Mouse (Mus musculus): Measurements from ENCODE around the gene Hist1h2be. TPM values are rescaled to one million over a fixed set of nuclear protein-coding genes. Genes with fewer than 3 reads are reported as not detected.

Gene Hist1h2be
- polyA plus RNA-seq (2017; shearing (Covaris generic)) = 1.4 TPM

DNA sequence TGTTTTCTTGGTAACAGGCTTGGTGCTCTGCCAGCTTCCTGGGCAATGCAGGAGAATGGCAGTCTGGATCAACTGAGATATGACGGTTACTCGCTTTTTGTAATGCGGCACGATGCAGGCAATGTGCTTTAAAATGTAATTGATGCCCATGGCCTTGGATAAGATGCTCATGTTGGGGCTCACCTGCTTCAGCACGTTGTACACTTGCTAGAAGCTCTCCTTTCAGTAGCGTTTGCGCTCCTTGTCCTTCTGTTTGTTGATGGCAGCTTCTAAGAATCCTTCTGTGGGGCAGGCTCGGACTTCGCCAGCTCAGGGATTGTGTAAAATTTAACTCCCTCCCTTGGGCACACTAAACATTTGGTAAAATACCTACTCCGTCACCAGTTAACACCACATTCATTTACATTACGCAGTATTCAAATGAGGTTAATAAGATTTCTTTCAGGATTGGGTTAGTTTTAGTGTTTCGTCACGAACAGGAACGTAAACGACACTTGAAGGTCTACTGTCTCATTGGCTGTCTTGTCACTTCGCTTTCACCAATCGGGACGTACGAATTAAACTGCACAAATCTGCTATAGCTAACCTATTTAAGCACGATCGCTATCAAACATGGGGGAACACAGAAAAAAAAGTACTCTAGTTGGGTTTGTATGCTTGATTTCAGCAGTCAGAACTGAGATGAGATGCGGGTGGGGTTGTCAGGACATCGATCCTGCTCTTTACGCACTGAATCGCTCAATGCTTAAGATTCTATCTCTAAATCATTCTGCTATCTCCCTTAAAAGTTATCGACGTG, at the start of gene Hist1h2be:
Gene Hist1h2be (minus strand): TSS at position 392 of the 799 bp plus-strand sequence.

DNA sequence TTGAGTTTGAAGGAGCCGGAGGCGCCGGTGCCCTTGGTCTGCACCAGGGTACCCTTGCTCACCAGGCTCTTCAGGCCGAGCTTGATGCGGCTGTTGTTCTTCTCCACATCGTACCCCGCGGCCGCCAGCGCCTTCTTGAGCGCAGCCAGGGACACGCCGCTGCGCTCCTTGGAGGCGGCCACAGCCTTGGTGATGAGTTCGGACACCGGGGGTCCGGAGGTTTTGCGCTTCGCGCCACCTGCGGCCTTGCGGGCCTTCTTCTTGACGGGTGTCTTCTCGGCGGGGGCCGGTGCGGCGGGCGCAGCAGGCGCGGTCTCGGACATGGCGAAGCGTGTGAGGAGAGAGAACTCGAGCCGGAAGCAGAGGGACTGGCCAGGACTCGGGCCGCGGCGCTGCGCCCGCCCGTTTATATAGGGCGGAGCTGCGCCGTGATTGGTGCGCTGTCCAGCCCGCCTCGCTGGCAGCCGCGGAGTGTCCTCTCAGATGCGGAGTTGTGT, 1.3 kb upstream of the Hist1h2be start, which contains the start of gene Hist1h1e:
Gene Hist1h1e (minus strand): TSS at position 384 of the 497 bp plus-strand sequence.

DNA sequence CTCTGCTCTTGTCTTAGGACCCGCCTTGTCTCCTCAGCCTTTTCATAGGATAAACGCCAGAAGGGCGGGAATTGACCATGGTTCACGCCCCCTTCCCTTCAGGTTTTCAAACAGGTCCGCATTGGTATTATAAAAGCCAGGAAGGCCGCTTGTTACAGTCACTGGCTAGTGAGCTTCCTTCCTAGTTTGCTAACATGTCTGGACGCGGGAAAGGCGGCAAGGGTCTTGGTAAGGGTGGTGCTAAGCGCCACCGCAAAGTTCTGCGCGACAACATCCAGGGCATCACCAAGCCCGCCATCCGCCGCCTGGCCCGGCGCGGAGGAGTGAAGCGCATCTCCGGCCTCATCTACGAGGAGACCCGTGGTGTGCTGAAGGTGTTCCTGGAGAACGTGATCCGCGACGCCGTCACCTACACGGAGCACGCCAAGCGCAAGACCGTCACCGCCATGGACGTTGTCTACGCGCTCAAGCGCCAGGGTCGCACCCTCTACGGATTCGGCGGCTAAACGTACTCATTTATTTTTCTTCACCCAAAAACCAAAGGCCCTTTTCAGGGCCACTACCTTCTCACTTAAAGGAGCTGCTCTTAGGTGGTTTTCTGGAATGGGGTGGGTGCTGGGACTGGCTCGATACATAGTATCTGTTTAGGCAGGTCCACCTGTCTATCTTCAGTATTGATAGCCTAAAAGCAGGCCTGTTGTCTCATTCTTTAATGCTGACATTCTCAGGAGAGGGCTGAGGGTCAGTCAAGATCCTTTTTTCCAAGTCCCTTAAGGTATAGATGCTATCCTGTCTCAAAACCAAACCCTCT, 39.3 kb downstream of the Hist1h2be start, which contains the start of gene Hist1h4d:
Gene Hist1h4d (plus strand): TSS at position 191 of the 811 bp plus-strand sequence.

DNA sequence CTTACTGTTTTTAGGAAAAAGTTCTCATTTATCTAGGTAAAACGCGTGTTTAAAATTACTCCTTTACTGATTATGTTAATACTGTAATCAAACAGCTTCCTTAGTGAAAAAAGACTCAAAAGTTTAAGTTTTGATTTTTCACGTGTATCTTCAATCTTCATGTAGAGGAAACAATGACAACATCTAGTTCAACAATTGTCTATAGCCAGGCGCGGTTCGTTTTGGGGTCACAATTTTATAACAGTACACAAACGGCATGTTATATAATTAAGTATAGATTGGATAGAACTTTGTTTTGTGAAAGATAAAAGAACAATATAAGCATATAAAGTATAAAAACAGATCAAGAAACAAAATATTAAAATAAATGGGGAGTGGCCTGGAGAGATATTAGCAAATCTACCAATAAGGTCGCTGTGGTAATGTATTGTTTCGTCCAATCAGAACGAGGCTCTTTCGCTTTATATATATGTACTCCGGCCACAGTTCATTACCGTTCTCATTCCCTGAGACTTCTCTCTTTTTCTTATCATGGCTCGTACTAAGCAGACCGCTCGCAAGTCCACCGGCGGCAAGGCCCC, 45.6 kb downstream of the Hist1h2be start, which contains the start of gene Hist1h3d:
Gene Hist1h3d (plus strand): TSS at position 493 of the 581 bp plus-strand sequence.

DNA sequence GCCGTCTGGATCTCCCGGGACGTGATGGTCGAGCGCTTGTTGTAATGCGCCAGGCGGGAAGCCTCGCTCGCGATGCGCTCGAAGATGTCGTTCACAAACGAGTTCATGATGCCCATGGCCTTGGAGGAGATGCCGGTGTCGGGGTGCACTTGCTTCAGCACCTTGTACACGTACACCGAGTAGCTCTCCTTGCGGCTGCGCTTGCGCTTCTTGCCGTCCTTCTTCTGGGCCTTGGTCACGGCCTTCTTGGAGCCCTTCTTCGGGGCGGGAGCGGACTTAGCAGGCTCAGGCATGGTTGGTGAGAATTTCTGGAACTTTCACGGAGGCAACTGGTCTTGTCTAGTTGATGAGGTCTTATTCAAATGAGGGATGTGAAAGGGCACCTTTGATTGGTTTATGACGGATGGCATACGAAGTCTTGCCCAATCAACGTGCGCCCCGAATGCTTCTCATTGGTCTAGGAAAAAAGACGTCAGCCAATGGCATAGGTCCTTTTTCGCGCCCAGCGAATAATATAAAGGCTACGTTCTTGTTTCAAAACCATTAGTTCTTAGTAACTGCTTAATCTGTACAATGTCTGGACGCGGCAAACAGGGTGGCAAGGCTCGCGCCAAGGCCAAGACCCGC, 46.9 kb downstream of the Hist1h2be start, which contains the start of the genes Hist1h2bf and Hist1h2ad:
Gene Hist1h2bf (minus strand): TSS at position 299 of the 627 bp plus-strand sequence.
Gene Hist1h2ad (plus strand): TSS at position 484 of the 627 bp plus-strand sequence.

DNA sequence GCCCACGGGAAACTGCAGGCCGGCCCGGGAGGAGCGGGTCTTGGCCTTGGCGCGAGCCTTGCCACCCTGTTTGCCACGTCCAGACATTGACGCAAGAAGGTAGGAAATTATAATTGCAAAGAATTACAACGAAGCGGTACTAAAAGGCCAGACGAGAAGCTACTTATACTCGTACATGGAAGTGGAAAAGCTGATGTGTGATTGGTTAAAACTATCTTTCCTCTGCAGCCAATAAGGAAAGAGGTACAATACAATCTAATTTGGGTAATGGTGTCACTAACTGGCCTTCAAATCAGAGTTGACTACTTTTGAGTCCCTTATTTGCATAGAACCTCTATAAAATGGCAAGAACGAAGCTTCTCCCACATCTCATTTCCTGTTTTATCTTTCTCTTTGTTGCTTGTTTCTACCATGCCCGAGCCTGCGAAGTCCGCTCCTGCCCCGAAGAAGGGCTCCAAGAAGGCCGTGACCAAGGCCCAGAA, 49.9 kb downstream of the Hist1h2be start, which contains the start of the genes Hist1h2ae and Hist1h2bg:
Gene Hist1h2ae (minus strand): TSS at position 199 of the 482 bp plus-strand sequence.
Gene Hist1h2bg (plus strand): TSS at position 375 of the 482 bp plus-strand sequence.

DNA sequence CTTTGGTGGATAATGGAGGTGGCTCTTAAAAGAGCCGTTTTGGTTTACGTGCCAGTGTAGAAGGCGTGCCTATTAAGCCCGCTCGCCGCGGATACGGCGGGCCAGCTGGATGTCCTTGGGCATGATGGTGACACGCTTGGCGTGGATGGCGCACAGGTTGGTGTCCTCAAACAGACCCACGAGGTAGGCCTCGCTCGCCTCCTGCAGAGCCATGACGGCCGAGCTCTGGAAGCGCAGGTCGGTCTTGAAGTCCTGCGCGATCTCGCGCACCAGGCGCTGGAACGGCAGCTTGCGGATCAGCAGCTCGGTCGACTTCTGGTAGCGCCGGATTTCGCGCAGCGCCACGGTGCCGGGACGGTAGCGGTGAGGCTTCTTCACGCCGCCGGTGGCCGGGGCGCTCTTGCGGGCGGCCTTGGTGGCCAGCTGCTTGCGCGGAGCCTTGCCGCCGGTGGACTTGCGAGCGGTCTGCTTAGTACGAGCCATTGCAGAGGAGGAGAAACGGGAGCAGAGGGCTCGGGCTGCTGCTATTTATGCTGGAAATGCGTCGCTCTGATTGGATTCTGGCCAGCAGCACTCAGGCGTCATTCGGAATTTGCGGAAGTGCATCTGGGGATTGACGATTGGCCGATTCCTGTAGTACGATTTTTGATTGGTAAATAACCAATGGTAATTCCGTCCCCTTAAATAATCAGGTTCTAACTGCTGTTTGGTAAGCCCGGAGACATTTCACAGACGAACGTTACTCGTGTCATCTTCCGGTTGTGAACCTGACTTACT, 58.9 kb downstream of the Hist1h2be start, which contains the start of gene Hist1h3e:
Gene Hist1h3e (minus strand): TSS at position 487 of the 777 bp plus-strand sequence.

DNA sequence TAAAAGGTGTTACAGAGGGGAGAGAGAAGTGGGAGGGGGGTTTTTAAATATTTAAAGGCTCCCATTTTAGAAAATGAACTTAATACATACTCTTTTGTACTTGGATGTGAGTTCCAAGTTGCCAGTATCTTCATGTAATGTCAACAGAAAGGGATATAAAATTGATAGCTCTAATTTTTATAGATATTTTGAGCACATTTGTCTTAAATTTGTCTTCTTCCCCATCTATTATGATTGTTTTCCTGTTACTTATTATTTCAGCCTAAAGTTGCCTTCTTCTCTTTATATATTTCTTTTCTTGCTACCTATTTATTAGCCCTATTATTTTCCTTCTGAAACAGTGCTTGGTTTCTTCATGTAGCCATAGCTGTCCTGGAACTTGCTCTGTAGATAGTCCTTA, 68.0 kb downstream of the Hist1h2be start, which contains the start of gene Hist1h1d:
Gene Hist1h1d (plus strand): TSS at position 301 of the 400 bp plus-strand sequence.

DNA sequence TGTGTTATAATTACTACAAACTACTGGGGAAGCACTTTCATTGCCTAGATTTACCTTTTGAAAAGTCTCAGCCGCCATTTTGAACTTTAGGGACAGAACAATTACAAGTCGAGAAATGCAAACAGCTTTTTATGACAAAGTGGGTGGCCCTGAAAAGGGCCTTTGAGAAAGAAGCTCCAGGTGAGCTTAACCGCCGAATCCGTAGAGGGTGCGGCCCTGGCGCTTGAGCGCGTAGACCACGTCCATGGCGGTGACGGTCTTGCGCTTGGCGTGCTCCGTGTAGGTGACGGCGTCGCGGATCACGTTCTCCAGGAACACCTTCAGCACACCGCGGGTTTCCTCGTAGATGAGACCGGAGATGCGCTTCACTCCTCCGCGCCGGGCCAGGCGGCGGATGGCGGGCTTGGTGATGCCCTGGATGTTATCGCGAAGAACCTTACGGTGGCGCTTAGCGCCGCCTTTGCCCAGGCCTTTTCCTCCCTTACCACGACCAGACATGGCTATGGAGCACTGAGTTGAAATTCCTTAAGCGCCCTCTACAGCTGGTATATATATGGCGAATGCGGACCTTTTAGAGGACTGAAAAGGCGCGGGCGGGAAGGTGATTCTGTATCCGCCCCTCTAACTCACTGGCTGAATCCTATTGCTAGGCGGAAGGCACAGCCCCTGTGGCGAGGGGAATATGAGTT, 69.6 kb downstream of the Hist1h2be start, which contains the start of gene Hist1h4f:
Gene Hist1h4f (minus strand): TSS at position 503 of the 689 bp plus-strand sequence.

DNA sequence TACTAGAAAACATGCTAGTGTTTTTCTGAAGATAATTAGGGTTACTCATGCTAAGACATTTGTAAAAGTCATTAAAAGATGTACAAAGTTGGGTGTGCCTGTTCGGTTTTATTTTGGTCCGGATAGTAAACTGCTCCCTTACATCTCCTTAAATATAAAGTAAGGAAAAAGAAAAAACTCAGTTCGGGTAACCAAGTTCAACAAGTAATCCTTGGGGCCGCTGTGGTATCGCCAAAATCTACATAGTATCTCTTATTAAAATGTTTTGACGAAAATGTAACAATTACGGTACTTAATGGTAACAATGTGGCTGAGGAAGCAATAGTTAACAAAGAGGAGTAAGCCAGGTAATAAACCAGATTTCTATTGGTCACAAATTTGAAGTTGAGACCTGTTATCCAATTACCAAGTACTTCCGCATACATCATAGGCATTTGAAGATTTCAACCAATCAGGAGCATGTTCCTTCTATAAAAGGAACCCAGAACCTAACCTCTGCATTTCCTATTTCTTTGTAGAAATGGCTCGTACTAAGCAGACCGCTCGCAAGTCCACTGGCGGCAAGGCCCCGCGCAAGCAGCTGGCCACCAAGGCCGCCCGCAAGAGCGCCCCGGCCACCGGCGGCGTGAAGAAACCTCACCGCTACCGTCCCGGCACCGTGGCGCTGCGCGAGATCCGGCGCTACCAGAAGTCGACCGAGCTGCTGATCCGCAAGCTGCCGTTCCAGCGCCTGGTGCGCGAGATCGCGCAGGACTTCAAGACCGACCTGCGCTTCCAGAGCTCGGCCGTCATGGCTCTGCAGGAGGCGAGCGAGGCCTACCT, 76.7 kb downstream of the Hist1h2be start, which contains the start of gene Hist1h3f:
Gene Hist1h3f (plus strand): TSS at position 88 of the 822 bp plus-strand sequence.

DNA sequence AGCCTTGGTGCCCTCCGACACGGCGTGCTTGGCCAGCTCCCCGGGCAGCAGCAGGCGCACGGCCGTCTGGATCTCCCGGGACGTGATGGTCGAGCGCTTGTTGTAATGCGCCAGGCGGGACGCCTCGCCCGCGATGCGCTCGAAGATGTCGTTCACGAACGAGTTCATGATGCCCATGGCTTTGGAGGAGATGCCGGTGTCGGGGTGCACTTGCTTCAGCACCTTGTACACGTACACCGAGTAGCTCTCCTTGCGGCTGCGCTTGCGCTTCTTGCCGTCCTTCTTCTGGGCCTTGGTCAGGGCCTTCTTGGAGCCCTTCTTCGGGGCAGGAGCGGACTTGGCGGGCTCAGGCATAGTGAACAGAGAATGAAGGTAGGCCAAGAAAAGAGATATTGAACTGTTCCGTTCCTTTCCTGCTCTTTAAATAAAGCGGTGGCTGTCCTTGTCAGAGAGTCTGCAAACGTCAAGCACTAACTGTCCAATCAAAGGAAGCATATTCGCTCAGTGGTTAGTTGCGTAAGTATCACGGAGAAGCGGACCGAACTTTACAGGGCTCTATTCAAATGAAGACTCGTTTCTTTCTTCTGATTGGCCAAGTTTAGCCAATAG, 77.8 kb downstream of the Hist1h2be start, which contains the start of gene Hist1h2bh:
Gene Hist1h2bh (minus strand): TSS at position 394 of the 609 bp plus-strand sequence.

DNA sequence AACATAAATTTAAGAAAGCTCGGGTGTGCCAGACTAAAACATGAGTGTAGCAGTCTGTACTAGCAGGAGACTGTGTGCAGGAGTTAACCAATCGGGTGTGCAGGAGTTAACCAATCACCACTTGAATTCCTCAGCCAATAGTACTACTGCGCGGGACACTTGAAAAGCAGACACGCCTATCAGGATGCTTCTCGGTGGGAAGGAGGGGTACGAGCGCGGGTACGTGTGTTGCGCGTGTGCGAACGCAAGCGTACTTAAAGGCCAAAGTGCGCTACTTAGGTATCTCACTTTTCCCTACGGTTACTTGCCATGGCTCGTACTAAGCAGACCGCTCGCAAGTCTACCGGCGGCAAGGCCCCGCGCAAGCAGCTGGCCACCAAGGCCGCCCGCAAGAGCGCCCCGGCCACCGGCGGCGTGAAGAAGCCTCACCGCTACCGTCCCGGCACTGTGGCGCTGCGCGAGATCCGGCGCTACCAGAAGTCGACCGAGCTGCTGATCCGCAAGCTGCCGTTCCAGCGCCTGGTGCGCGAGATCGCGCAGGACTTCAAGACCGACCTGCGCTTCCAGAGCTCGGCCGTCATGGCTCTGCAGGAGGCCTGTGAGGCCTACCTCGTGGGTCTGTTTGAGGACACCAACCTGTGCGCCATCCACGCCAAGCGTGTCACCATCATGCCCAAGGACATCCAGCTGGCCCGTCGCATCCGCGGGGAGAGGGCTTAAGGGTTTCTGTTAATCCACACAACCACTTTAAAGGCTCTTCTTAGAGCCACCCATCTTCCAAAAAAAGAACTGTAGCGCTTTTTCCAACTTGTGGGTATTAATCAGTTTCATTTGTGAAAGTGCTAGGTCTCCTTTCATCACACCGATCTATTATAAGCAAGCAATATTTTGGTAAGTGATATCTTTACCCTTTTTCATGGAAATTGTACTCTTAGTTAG, 85.5 kb downstream of the Hist1h2be start, which contains the start of gene Hist1h3g:
Gene Hist1h3g (plus strand): TSS at position 286 of the 939 bp plus-strand sequence.

Other genes starting within 250 kb of the Hist1h2be start
- gene Abt1, start 197.3 kb downstream of the Hist1h2be start, polyA plus RNA-seq (2017; shearing (Covaris generic)) = 18.0 TPM
- not detected for gene Btn1a1, start 155.2 kb downstream of the Hist1h2be start, polyA plus RNA-seq (2017; shearing (Covaris generic))
- not detected for gene Btn2a2, start 132.3 kb downstream of the Hist1h2be start, polyA plus RNA-seq (2017; shearing (Covaris generic))
- gene Hist1h4h, start 90.1 kb downstream of the Hist1h2be start, polyA plus RNA-seq (2017; shearing (Covaris generic)) = 6.2 TPM
- not detected for gene Hist1h2af, start 87.2 kb downstream of the Hist1h2be start, polyA plus RNA-seq (2017; shearing (Covaris generic))
- gene Hist1h3g, start 85.7 kb downstream of the Hist1h2be start, polyA plus RNA-seq (2017; shearing (Covaris generic)) = not detected
- gene Hist1h2bh, start 77.7 kb downstream of the Hist1h2be start, polyA plus RNA-seq (2017; shearing (Covaris generic)) = 0.42 TPM
- gene Hist1h3f, start 77.1 kb downstream of the Hist1h2be start, polyA plus RNA-seq (2017; shearing (Covaris generic)) = 1.5 TPM
- not detected for gene Hist1h4f, start 69.5 kb downstream of the Hist1h2be start, polyA plus RNA-seq (2017; shearing (Covaris generic))
- gene Hist1h1d, start 67.9 kb downstream of the Hist1h2be start, polyA plus RNA-seq (2017; shearing (Covaris generic)) = 0.37 TPM
- 5.2 TPM for gene Hist1h3e, start 58.8 kb downstream of the Hist1h2be start, polyA plus RNA-seq (2017; shearing (Covaris generic))
- 1.9 TPM for gene Hist1h2ae, start 49.9 kb downstream of the Hist1h2be start, polyA plus RNA-seq (2017; shearing (Covaris generic))
- gene Hist1h2bg, start 49.7 kb downstream of the Hist1h2be start, polyA plus RNA-seq (2017; shearing (Covaris generic)) = 1.2 TPM
- gene Hist1h2bf, start 46.9 kb downstream of the Hist1h2be start, polyA plus RNA-seq (2017; shearing (Covaris generic)) = not detected
- not detected for gene Hist1h2ad, start 46.7 kb downstream of the Hist1h2be start, polyA plus RNA-seq (2017; shearing (Covaris generic))
- 0.40 TPM for gene Hist1h3d, start 45.4 kb downstream of the Hist1h2be start, polyA plus RNA-seq (2017; shearing (Covaris generic))
- 19.6 TPM for gene Hist1h4d, start 39.5 kb downstream of the Hist1h2be start, polyA plus RNA-seq (2017; shearing (Covaris generic))
- gene Hist1h1e, start 1.4 kb upstream of the Hist1h2be start, polyA plus RNA-seq (2017; shearing (Covaris generic)) = 7.9 TPM
- 2.4 TPM for gene Hist1h2ac, start 62.8 kb upstream of the Hist1h2be start, polyA plus RNA-seq (2017; shearing (Covaris generic))
- gene Hist1h2bc, start 63.1 kb upstream of the Hist1h2be start, polyA plus RNA-seq (2017; shearing (Covaris generic)) = 9.8 TPM
- gene Hist1h1t, start 74.7 kb upstream of the Hist1h2be start, polyA plus RNA-seq (2017; shearing (Covaris generic)) = not detected
- gene Hist1h4c, start 77.3 kb upstream of the Hist1h2be start, polyA plus RNA-seq (2017; shearing (Covaris generic)) = 9.2 TPM
- not detected for gene Hfe, start 89.7 kb upstream of the Hist1h2be start, polyA plus RNA-seq (2017; shearing (Covaris generic))
- gene Hist1h1c, start 117.7 kb upstream of the Hist1h2be start, polyA plus RNA-seq (2017; shearing (Covaris generic)) = 41.7 TPM
- not detected for gene Hist1h3c, start 124.5 kb upstream of the Hist1h2be start, polyA plus RNA-seq (2017; shearing (Covaris generic))
- not detected for gene Hist1h2bb, start 125.6 kb upstream of the Hist1h2be start, polyA plus RNA-seq (2017; shearing (Covaris generic))
- 1.9 TPM for gene Hist1h2ab, start 130.0 kb upstream of the Hist1h2be start, polyA plus RNA-seq (2017; shearing (Covaris generic))
- gene Hist1h3b, start 131.1 kb upstream of the Hist1h2be start, polyA plus RNA-seq (2017; shearing (Covaris generic)) = not detected
- gene Hist1h4b, start 135.9 kb upstream of the Hist1h2be start, polyA plus RNA-seq (2017; shearing (Covaris generic)) = 7.2 TPM
- 1.1 TPM for gene Hist1h4a, start 140.1 kb upstream of the Hist1h2be start, polyA plus RNA-seq (2017; shearing (Covaris generic))
- 5.4 TPM for gene Hist1h3a, start 141.3 kb upstream of the Hist1h2be start, polyA plus RNA-seq (2017; shearing (Covaris generic))
- not detected for gene Hist1h1a, start 142.5 kb upstream of the Hist1h2be start, polyA plus RNA-seq (2017; shearing (Covaris generic))
- gene Trim38, start 148.8 kb upstream of the Hist1h2be start, polyA plus RNA-seq (2017; shearing (Covaris generic)) = not detected
- gene Slc17a2, start 185.9 kb upstream of the Hist1h2be start, polyA plus RNA-seq (2017; shearing (Covaris generic)) = not detected
- gene Slc17a3, start 218.3 kb upstream of the Hist1h2be start, polyA plus RNA-seq (2017; shearing (Covaris generic)) = not detected
- not detected for gene Slc17a1, start 246.6 kb upstream of the Hist1h2be start, polyA plus RNA-seq (2017; shearing (Covaris generic))

Measured in naive thymus-derived CD4-positive, alpha-beta T cell, adult 5 months (primary cell).